Mouse (Mus musculus): ENCODE data around the gene Rhog. TPM values are rescaled to one million over a fixed set of nuclear protein-coding genes. Genes with fewer than 3 reads are reported as not detected.

Rhog gene
- 24.6 and 31.3 TPM in 2 replicates for total RNA-seq (2014; rRNA removed; ENCODE audit: low replicate concordance)
- 34.7 and 36.7 TPM in 2 replicates for polyA plus RNA-seq (2015; fragmentation: Nextera tagmentation; extraction: Ambion mirVana)

GRCm38 (mm10) chr7:102255954-102256353, at the start of gene Rhog:
Rhog (minus strand) TSS chr7:102256054.
- no peak within 1 kb of the TSS for H3K4me3 ChIP-seq (ENCODE audit: low read depth, low read length)
- H3K27ac ChIP-seq (ENCODE audit: low read depth), result no peak within 1 kb of the TSS
- 75% methylated on average over 3 of the region's 3 CpGs for WGBS
- no peak for DNase-seq (ENCODE audit: low spot score)
- no peak within 1 kb of the TSS for H3K4me2 ChIP-seq (ENCODE audit: low read depth, low read length)
- ATAC-seq (ENCODE audit: insufficient read depth, low read depth), result no peak
- H3K9ac ChIP-seq (replicated peaks; ENCODE audit: low read depth, low read length), result no peak within 1 kb of the TSS
- H3K9me3 ChIP-seq (replicated peaks; ENCODE audit: control insufficient read depth, low read length), result no peaks in the 10 kb centered on the region
- peaks cover 3% of the 10 kb centered on the region; the same call in 1 of the 2 replicates for H3K27me3 ChIP-seq (ENCODE audit: control insufficient read depth, insufficient read depth, low read length)
- H3K36me3 ChIP-seq (replicated peaks; ENCODE audit: control insufficient read depth, insufficient read depth, low read length), result no peaks in the 10 kb centered on the region
- no peaks in the 10 kb centered on the region for H3K4me1 ChIP-seq (ENCODE audit: control insufficient read depth, insufficient read depth)
- TF ChIP-seq CTCF (IDR thresholded peaks at IDR 0.05; ENCODE audit: low read depth), result no peak
- TF ChIP-seq EP300 (IDR thresholded peaks at IDR 0.05; ENCODE audit: low read depth), result no peak

GRCm38 (mm10) chr7:102305596-102305995, 49.7 kb upstream of the Rhog start:
- Histone ChIP-seq H3K9ac (replicated peaks; ENCODE audit: low read depth, low read length) (no peak overlapping the region), H3K4me1 (ENCODE audit: control insufficient read depth, insufficient read depth) (no peaks in the 10 kb centered on the region), H3K4me3 (ENCODE audit: low read depth, low read length) (no peak overlapping the region), H3K27ac (ENCODE audit: low read depth) (no peak overlapping the region), H3K27me3 (ENCODE audit: control insufficient read depth, insufficient read depth, low read length) (peaks cover 21% of the 10 kb centered on the region), H3K36me3 (replicated peaks; ENCODE audit: control insufficient read depth, insufficient read depth, low read length) (no peaks in the 10 kb centered on the region), H3K4me2 (ENCODE audit: low read depth, low read length) (no peak overlapping the region), H3K9me3 (replicated peaks; ENCODE audit: control insufficient read depth, low read length) (no peaks in the 10 kb centered on the region)
- TF ChIP-seq CTCF (IDR thresholded peaks at IDR 0.05; ENCODE audit: low read depth), result no peak
- DNase-seq (ENCODE audit: low spot score) (no peak), ATAC-seq (ENCODE audit: insufficient read depth, low read depth) (no peak)
- 70% methylated on average over 2 of the region's 2 CpGs for WGBS

GRCm38 (mm10) chr7:102302471-102302870, 46.6 kb upstream of the Rhog start:
- ATAC-seq (ENCODE audit: insufficient read depth, low read depth) (no peak), DNase-seq (ENCODE audit: low spot score) (no peak)
- H3K27me3 ChIP-seq (ENCODE audit: control insufficient read depth, insufficient read depth, low read length), result peaks cover 26% of the 10 kb centered on the region
- H3K9ac ChIP-seq (replicated peaks; ENCODE audit: low read depth, low read length), result no peak overlapping the region
- H3K27ac ChIP-seq (ENCODE audit: low read depth), result no peak overlapping the region
- TF ChIP-seq EP300 (IDR thresholded peaks at IDR 0.05; ENCODE audit: low read depth) (no peak), CTCF (IDR thresholded peaks at IDR 0.05; ENCODE audit: low read depth) (no peak)
- H3K9me3 ChIP-seq (replicated peaks; ENCODE audit: control insufficient read depth, low read length), result no peaks in the 10 kb centered on the region
- H3K36me3 ChIP-seq (replicated peaks; ENCODE audit: control insufficient read depth, insufficient read depth, low read length), result no peaks in the 10 kb centered on the region
- H3K4me3 ChIP-seq (ENCODE audit: low read depth, low read length), result no peak overlapping the region
- H3K4me2 ChIP-seq (ENCODE audit: low read depth, low read length), result no peak overlapping the region
- 87% methylated on average over 4 of the region's 4 CpGs for WGBS
- H3K4me1 ChIP-seq (ENCODE audit: control insufficient read depth, insufficient read depth), result no peaks in the 10 kb centered on the region

GRCm38 (mm10) chr7:102300761-102301160, 44.9 kb upstream of the Rhog start:
- Histone ChIP-seq H3K4me2 (ENCODE audit: low read depth, low read length) (no peak overlapping the region), H3K27ac (ENCODE audit: low read depth) (no peak overlapping the region), H3K9ac (replicated peaks; ENCODE audit: low read depth, low read length) (no peak overlapping the region), H3K4me3 (ENCODE audit: low read depth, low read length) (no peak overlapping the region), H3K9me3 (replicated peaks; ENCODE audit: control insufficient read depth, low read length) (no peaks in the 10 kb centered on the region), H3K27me3 (ENCODE audit: control insufficient read depth, insufficient read depth, low read length) (peaks cover 40% of the 10 kb centered on the region), H3K4me1 (ENCODE audit: control insufficient read depth, insufficient read depth) (no peaks in the 10 kb centered on the region), H3K36me3 (replicated peaks; ENCODE audit: control insufficient read depth, insufficient read depth, low read length) (no peaks in the 10 kb centered on the region)
- 78% methylated on average over 1 of the region's 1 CpGs for WGBS
- ATAC-seq (ENCODE audit: insufficient read depth, low read depth) (no peak), DNase-seq (ENCODE audit: low spot score) (no peak)
- no peak for TF ChIP-seq EP300 (IDR thresholded peaks at IDR 0.05; ENCODE audit: low read depth)
- TF ChIP-seq CTCF (IDR thresholded peaks at IDR 0.05; ENCODE audit: low read depth), result no peak

- 25% methylated on average over 2 of the region's 2 CpGs for WGBS
- ATAC-seq (ENCODE audit: insufficient read depth, low read depth) (no peak), DNase-seq (ENCODE audit: low spot score) (no peak)
- H3K27ac ChIP-seq (ENCODE audit: low read depth), result no peak overlapping the region
- H3K9me3 ChIP-seq (replicated peaks; ENCODE audit: control insufficient read depth, low read length), result no peaks in the 10 kb centered on the region
- no peaks in the 10 kb centered on the region for H3K36me3 ChIP-seq (replicated peaks; ENCODE audit: control insufficient read depth, insufficient read depth, low read length)
- H3K27me3 ChIP-seq (ENCODE audit: control insufficient read depth, insufficient read depth, low read length), result peaks cover 90% of the 10 kb centered on the region
- no peak overlapping the region for H3K9ac ChIP-seq (replicated peaks; ENCODE audit: low read depth, low read length)
- TF ChIP-seq CTCF (IDR thresholded peaks at IDR 0.05; ENCODE audit: low read depth), result no peak
- no peak for TF ChIP-seq EP300 (IDR thresholded peaks at IDR 0.05; ENCODE audit: low read depth)
- no peak overlapping the region for H3K4me2 ChIP-seq (ENCODE audit: low read depth, low read length)
- no peaks in the 10 kb centered on the region for H3K4me1 ChIP-seq (ENCODE audit: control insufficient read depth, insufficient read depth)
- H3K4me3 ChIP-seq (ENCODE audit: low read depth, low read length), result no peak overlapping the region
Observed at GRCm38 (mm10) chr7:102293234-102293633, 37.4 kb upstream of the Rhog start.

- Histone ChIP-seq H3K4me2 (ENCODE audit: low read depth, low read length) (no peak overlapping the region), H3K27me3 (ENCODE audit: control insufficient read depth, insufficient read depth, low read length) (peaks cover 96% of the 10 kb centered on the region), H3K9ac (replicated peaks; ENCODE audit: low read depth, low read length) (no peak overlapping the region), H3K9me3 (replicated peaks; ENCODE audit: control insufficient read depth, low read length) (no peaks in the 10 kb centered on the region), H3K27ac (ENCODE audit: low read depth) (no peak overlapping the region), H3K4me3 (ENCODE audit: low read depth, low read length) (no peak overlapping the region), H3K36me3 (replicated peaks; ENCODE audit: control insufficient read depth, insufficient read depth, low read length) (no peaks in the 10 kb centered on the region), H3K4me1 (ENCODE audit: control insufficient read depth, insufficient read depth) (no peaks in the 10 kb centered on the region)
- no peak for TF ChIP-seq EP300 (IDR thresholded peaks at IDR 0.05; ENCODE audit: low read depth)
- TF ChIP-seq CTCF (IDR thresholded peaks at IDR 0.05; ENCODE audit: low read depth), result no peak
- DNase-seq (ENCODE audit: low spot score), result no peak
- WGBS, result 90% methylated on average over 3 of the region's 3 CpGs
- ATAC-seq (ENCODE audit: insufficient read depth, low read depth), result no peak
Observed at GRCm38 (mm10) chr7:102292228-102292627, 36.4 kb upstream of the Rhog start.

Data from heart, postnatal 0 days (tissue).